Mouse (Mus musculus) hindbrain, embryonic 13.5 days (tissue): ENCODE measurements around the gene Scgb2b24. TPM values are rescaled to one million over a fixed set of nuclear protein-coding genes. Genes with fewer than 3 reads are reported as not detected.

Source experiments
- ATAC-seq: fragments of 200-750 bp; cut with Nextera tagmentation; 2 replicates; pipeline ENCODE4 v1.8.0; 2017; ENCODE audit warnings: moderate TSS enrichment; ENCODE audit not compliant: low FRiP score
- H3K27ac ChIP-seq: fragments of 300-500 bp; sonication (generic); 2 replicates; pipeline ENCODE4 v1.5.1; 2015; ENCODE audit warnings: inconsistent platforms, mild to moderate bottlenecking, moderate library complexity
- H3K27me3 ChIP-seq: fragments of 300-500 bp; sonication (generic); 2 replicates; pipeline ENCODE4 v1.6.1; 2015; ENCODE audit warnings: mild to moderate bottlenecking, inconsistent platforms
- H3K36me3 ChIP-seq: fragments of 300-500 bp; sonication (generic); 2 replicates; pipeline ENCODE4 v1.6.1; 2015; ENCODE audit warnings: mild to moderate bottlenecking, inconsistent platforms
- H3K4me1 ChIP-seq: fragments of 300-500 bp; sonication (generic); replicated peaks from 2 replicates; pipeline ENCODE4 v1.6.1; 2015; ENCODE audit warnings: inconsistent platforms
- H3K4me2 ChIP-seq: fragments of 300-500 bp; sonication (generic); 2 replicates; pipeline ENCODE4 v1.6.1; 2015; ENCODE audit warnings: inconsistent platforms, mild to moderate bottlenecking, moderate library complexity
- H3K4me3 ChIP-seq: fragments of 300-500 bp; sonication (generic); 2 replicates; pipeline ENCODE4 v1.5.1; 2015; ENCODE audit warnings: mild to moderate bottlenecking, inconsistent platforms
- H3K9ac ChIP-seq: fragments of 300-500 bp; sonication (generic); 2 replicates; pipeline ENCODE4 v1.6.1; 2015; ENCODE audit warnings: mild to moderate bottlenecking, inconsistent platforms
- H3K9me3 ChIP-seq: fragments of 300-500 bp; sonication (generic); 2 replicates; pipeline ENCODE4 v1.6.1; 2016; ENCODE audit warnings: inconsistent platforms
- WGBS: fragments of 180-500 bp; shearing (Covaris S2); methylation state at CpG from one replicate; pipeline ENCODE4 v1.1.7; 2015; 5-methylcytosine and 5-hydroxymethylcytosine counted together
- polyA plus RNA-seq: library from polyadenylated mRNA; unstranded; fragments of >200 nt; fragmentation: Nextera tagmentation; extraction: Ambion mirVana; gene quantifications from 2 replicates; pipeline ENCODE4 v1.2.1, GENCODE M21; 2015

Gene Scgb2b24
- not detected in 2 replicates for polyA plus RNA-seq

DNA sequence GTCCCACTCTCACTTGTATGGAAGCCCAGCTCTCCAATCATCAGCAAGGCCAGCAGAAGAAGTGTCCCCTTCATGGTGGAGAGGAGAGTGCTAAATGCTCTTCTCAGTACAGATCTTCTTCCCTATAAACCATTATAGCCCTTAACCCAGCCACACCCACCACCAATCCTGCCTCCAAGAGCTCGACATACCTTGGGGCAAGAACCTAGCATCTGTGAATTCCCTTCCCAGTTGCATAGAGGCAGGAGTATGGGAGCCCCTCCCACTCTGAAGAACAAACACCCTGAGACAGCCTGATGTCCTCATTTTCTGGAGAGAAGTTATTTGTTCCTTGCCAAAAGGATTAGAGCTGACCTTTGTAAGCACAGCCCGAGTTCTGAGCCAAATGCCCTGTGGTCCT lies at the start of gene Scgb2b24:
Gene Scgb2b24 (minus strand): TSS at position 101 of the 400 bp plus-strand sequence.
- Histone ChIP-seq H3K27me3 (no peaks in the 10 kb centered on the region), H3K4me2 (no peak within 1 kb of the TSS), H3K27ac (no peak within 1 kb of the TSS), H3K9ac (no peak within 1 kb of the TSS), H3K4me3 (no peak within 1 kb of the TSS), H3K9me3 (peaks cover 86% of the 10 kb centered on the region), H3K4me1 (no peaks in the 10 kb centered on the region), H3K36me3 (no peaks in the 10 kb centered on the region)
- 83% methylated on average over 2 of the region's 2 CpGs for WGBS
- ATAC-seq = no peak

- Histone ChIP-seq H3K27me3 (no peaks in the 10 kb centered on the region), H3K9ac (no peak within 1 kb of the TSS), H3K9me3 (peaks cover 79% of the 10 kb centered on the region), H3K27ac (no peak within 1 kb of the TSS), H3K4me2 (no peak within 1 kb of the TSS), H3K4me3 (no peak within 1 kb of the TSS), H3K4me1 (no peaks in the 10 kb centered on the region), H3K36me3 (no peaks in the 10 kb centered on the region)
- WGBS = 71% methylated on average over 3 of the region's 3 CpGs
- no peak for ATAC-seq
Observed at GRCm38 (mm10) chr7:33743499-33743898, 4.4 kb upstream of the Scgb2b24 start, which contains the start of gene Scgb1b24. Gene Scgb1b24, plus strand, starts transcription at chr7:33743799.

GRCm38 (mm10) chr7:33689864-33690263 lies 49.2 kb downstream of the Scgb2b24 start:
- H3K9me3 ChIP-seq = peaks cover 72% of the 10 kb centered on the region
- no peak for ATAC-seq

More at GRCm38 (mm10) chr7:33689864-33690263, 49.2 kb downstream of the Scgb2b24 start:
- no peak overlapping the region for H3K27ac ChIP-seq
- WGBS = 20% methylated on average over 1 of the region's 1 CpGs
- H3K9ac ChIP-seq = no peak overlapping the region
- H3K27me3 ChIP-seq = no peaks in the 10 kb centered on the region
- no peak overlapping the region for H3K4me2 ChIP-seq
- no peaks in the 10 kb centered on the region for H3K36me3 ChIP-seq
- H3K4me1 ChIP-seq = no peaks in the 10 kb centered on the region
- no peak overlapping the region for H3K4me3 ChIP-seq

Other genes starting within 250 kb of the Scgb2b24 start
- not detected in 2 replicates for gene Scgb2b21, start 218.9 kb downstream of the Scgb2b24 start, polyA plus RNA-seq
- not detected in 2 replicates for gene Scgb1b24, start 4.5 kb upstream of the Scgb2b24 start, polyA plus RNA-seq
- not detected in 2 replicates for gene Scgb2b26, start 205.7 kb upstream of the Scgb2b24 start, polyA plus RNA-seq